Mouse (Mus musculus) v-Abl transformed pro-B cells (cell line): ENCODE measurements around the gene Exoc7.

Source experiments
- in situ Hi-C, 2 experiments: fragments of 400-800 bp; cut with MboI; formaldehyde crosslinking; loops; one replicate each; pipeline ENCODE4 v1.15.1; 2025; ENCODE audit not compliant: unreplicated experiment in 2 of 2

Exoc7 gene

GRCm38 (mm10) chr11:116307019-116307725, at the start of gene Exoc7:
TSS of gene Exoc7 (minus strand) at chr11:116307233.
- in situ Hi-C loops = loop anchor here in 1 of 2 experiments (10.0 kb wide), 1 partner anchor 172 kb away; the partner anchor contains the start of genes Mrpl38 and Trim65

GRCm38 (mm10) chr11:116354521-116354920, 47.5 kb upstream of the Exoc7 start:
- in situ Hi-C loops = loop anchor here in 1 of 2 experiments (25.0 kb wide), 1 partner anchor 483 kb away; the partner anchor contains the start of genes Jmjd6, Mettl23 and Mxra7

GRCm38 (mm10) chr11:116353535-116353934, 46.5 kb upstream of the Exoc7 start:
- in situ Hi-C loops = loop anchor here in 1 of 2 experiments (25.0 kb wide), 1 partner anchor 484 kb away; the partner anchor contains the start of genes Jmjd6, Mettl23 and Mxra7

- in situ Hi-C loops = loop anchor here in 1 of 2 experiments (25.0 kb wide), 1 partner anchor 486 kb away; the partner anchor contains the start of genes Jmjd6, Mettl23 and Mxra7
These were observed 44.3 kb upstream of the Exoc7 start for GRCm38 (mm10) chr11:116351294-116351693.

- in situ Hi-C loops = no loop called here
These were observed 40.9 kb upstream of the Exoc7 start for GRCm38 (mm10) chr11:116347955-116348354.

GRCm38 (mm10) chr11:116347012-116347411, 40.0 kb upstream of the Exoc7 start:
- in situ Hi-C loops = no loop called here

- in situ Hi-C loops = no loop called here
These were observed 35.2 kb upstream of the Exoc7 start for GRCm38 (mm10) chr11:116342069-116342791.

- in situ Hi-C loops = no loop called here
These were observed 30.5 kb upstream of the Exoc7 start for GRCm38 (mm10) chr11:116337531-116337930.

GRCm38 (mm10) chr11:116337000-116337399, 30.0 kb upstream of the Exoc7 start:
- in situ Hi-C loops = no loop called here

GRCm38 (mm10) chr11:116336393-116336792, 29.4 kb upstream of the Exoc7 start:
- in situ Hi-C loops = no loop called here

GRCm38 (mm10) chr11:116335244-116336036, 28.4 kb upstream of the Exoc7 start, which contains the start of gene Foxj1:
TSS of gene Foxj1 (minus strand) at chr11:116335399.
- in situ Hi-C loops = no loop called here

GRCm38 (mm10) chr11:116334417-116334782, 27.4 kb upstream of the Exoc7 start:
- in situ Hi-C loops = no loop called here

- in situ Hi-C loops = no loop called here
These were observed 26.7 kb upstream of the Exoc7 start for GRCm38 (mm10) chr11:116333526-116334416.

- in situ Hi-C loops = no loop called here
These were observed 25.9 kb upstream of the Exoc7 start for GRCm38 (mm10) chr11:116332983-116333270.

- in situ Hi-C loops = no loop called here
These were observed 25.4 kb upstream of the Exoc7 start for GRCm38 (mm10) chr11:116332232-116332982.

- in situ Hi-C loops = no loop called here
These were observed 23.1 kb upstream of the Exoc7 start for GRCm38 (mm10) chr11:116330211-116330518.

- in situ Hi-C loops = no loop called here
These were observed 22.5 kb upstream of the Exoc7 start for GRCm38 (mm10) chr11:116329314-116330210.

GRCm38 (mm10) chr11:116326963-116327603, 20.1 kb upstream of the Exoc7 start:
- in situ Hi-C loops = no loop called here
